Mouse (Mus musculus) stomach, embryonic 15.5 days (tissue): Measurements from ENCODE around the gene Ovch2. TPM values are rescaled to one million over a fixed set of nuclear protein-coding genes. Genes with fewer than 3 reads are reported as not detected.

ENCODE experiments used
- ATAC-seq: fragments of 200-750 bp; cut with Nextera tagmentation; 2 replicates; pipeline ENCODE4 v1.8.0; 2017; ENCODE audit warnings: low read depth, moderate number of reproducible peaks, moderate TSS enrichment; ENCODE audit not compliant: insufficient read depth, low FRiP score
- H3K27ac ChIP-seq: fragments of 300-500 bp; sonication (generic); 2 replicates; pipeline ENCODE4 v1.5.1; 2015; ENCODE audit warnings: mild to moderate bottlenecking, inconsistent platforms
- H3K27me3 ChIP-seq: fragments of 300-500 bp; sonication (generic); replicated peaks from 2 replicates; pipeline ENCODE4 v1.6.1; 2015; ENCODE audit warnings: inconsistent platforms
- H3K36me3 ChIP-seq: fragments of 300-500 bp; sonication (generic); 2 replicates; pipeline ENCODE4 v1.6.1; 2015; ENCODE audit warnings: inconsistent platforms
- H3K4me1 ChIP-seq: fragments of 300-500 bp; sonication (generic); 2 replicates; pipeline ENCODE4 v1.6.1; 2015; ENCODE audit warnings: inconsistent platforms
- H3K4me2 ChIP-seq: fragments of 300-500 bp; sonication (generic); 2 replicates; pipeline ENCODE4 v1.6.1; 2015; ENCODE audit warnings: mild to moderate bottlenecking, inconsistent platforms
- H3K4me3 ChIP-seq: fragments of 300-500 bp; sonication (generic); replicated peaks from 2 replicates; pipeline ENCODE4 v1.5.1; 2015; ENCODE audit warnings: inconsistent platforms
- H3K9ac ChIP-seq: fragments of 300-500 bp; sonication (generic); 2 replicates; pipeline ENCODE4 v1.6.1; 2015; ENCODE audit warnings: inconsistent platforms
- H3K9me3 ChIP-seq: fragments of 300-500 bp; sonication (generic); 2 replicates; pipeline ENCODE4 v1.6.1; 2016; ENCODE audit warnings: inconsistent platforms
- WGBS: fragments of 180-500 bp; shearing (Covaris S2); methylation state at CpG from one replicate; pipeline ENCODE4 v1.1.7; 2015; 5-methylcytosine and 5-hydroxymethylcytosine counted together
- polyA plus RNA-seq: library from polyadenylated mRNA; unstranded; fragments of >200 nt; fragmentation: Nextera tagmentation; extraction: Ambion mirVana; gene quantifications from 2 replicates; pipeline ENCODE4 v1.2.1, GENCODE M21; 2015

The Ovch2 gene
- polyA plus RNA-seq, 1 experiment from 2014 or later, result not detected

- 31% methylated on average over 2 of the region's 2 CpGs for WGBS
- Histone ChIP-seq H3K36me3 (peaks cover 21% of the 10 kb centered on the region; the same call in 1 of the 2 replicates), H3K27ac (no peak overlapping the region), H3K4me2 (no peak overlapping the region), H3K9ac (no peak overlapping the region), H3K4me3 (no peak overlapping the region), H3K9me3 (no peaks in the 10 kb centered on the region), H3K4me1 (no peaks in the 10 kb centered on the region), H3K27me3 (no peaks in the 10 kb centered on the region)
- no peak for ATAC-seq
Measured at GRCm38 (mm10) chr7:107738726-107739125, 62.3 kb downstream of the Ovch2 start.

GRCm38 (mm10) chr7:107733162-107733561 is 67.8 kb downstream of the Ovch2 start:
- Histone ChIP-seq H3K4me1 (no peaks in the 10 kb centered on the region), H3K27me3 (no peaks in the 10 kb centered on the region), H3K27ac (no peak overlapping the region), H3K9ac (no peak overlapping the region), H3K36me3 (no peaks in the 10 kb centered on the region), H3K9me3 (no peaks in the 10 kb centered on the region), H3K4me2 (no peak overlapping the region), H3K4me3 (no peak overlapping the region)
- ATAC-seq, result no peak
- WGBS, result 72% methylated on average over 2 of the region's 2 CpGs

Other genes with a start within 250 kb of the Ovch2 start
- gene Olfml1, start 233.8 kb downstream of the Ovch2 start, polyA plus RNA-seq, result 16.9 and 17.5 TPM in 2 replicates
- 13.0 and 13.7 TPM in 2 replicates for gene Ppfibp2, start 206.0 kb downstream of the Ovch2 start, polyA plus RNA-seq
- not detected in 2 replicates for gene 5330417H12Rik, start 176.0 kb downstream of the Ovch2 start, polyA plus RNA-seq
- 0.18 and 0.34 TPM in 2 replicates for gene Cyb5r2, start 43.2 kb downstream of the Ovch2 start, polyA plus RNA-seq
- gene Olfr467, start 11.1 kb upstream of the Ovch2 start, polyA plus RNA-seq, result not detected in 2 replicates
- gene Olfr469, start 24.3 kb upstream of the Ovch2 start, polyA plus RNA-seq, result not detected in 2 replicates
- gene Olfr470, start 46.3 kb upstream of the Ovch2 start, polyA plus RNA-seq, result not detected in 2 replicates
- gene Olfr472, start 96.7 kb upstream of the Ovch2 start, polyA plus RNA-seq, result 0.03 TPM in 1 of 2 replicates, not detected in the other
- not detected in 2 replicates for gene Olfr473, start 129.2 kb upstream of the Ovch2 start, polyA plus RNA-seq
- gene Olfr474, start 153.4 kb upstream of the Ovch2 start, polyA plus RNA-seq, result not detected in 2 replicates
- gene Olfr476, start 163.6 kb upstream of the Ovch2 start, polyA plus RNA-seq, result not detected in 2 replicates
- not detected in 2 replicates for gene Olfr477, start 185.5 kb upstream of the Ovch2 start, polyA plus RNA-seq
- gene Olfr478, start 232.8 kb upstream of the Ovch2 start, polyA plus RNA-seq, result not detected in 2 replicates
- not detected in 2 replicates for gene Olfr479, start 249.5 kb upstream of the Ovch2 start, polyA plus RNA-seq